Comparison of ENCODE assay signal across 21 mouse cellular contexts in genomic region chr5:124919798-124920197, GRCm38 (mm10). TPM values are rescaled to one million over a fixed set of nuclear protein-coding genes. Genes with fewer than 3 reads are reported as not detected.
DNase-seq lines count a peak whose midpoint lies in the region; ATAC-seq lines count a peak whose summit lies in the region.
"Had no signal": no experiment of that assay in that cellular context is flagged by ENCODE, and none has a peak within 500 bp of the region (broad histone marks: within the 10 kb centered on the region; RNA-seq: fewer than 3 reads in every experiment).

No protein-coding gene starts in this region.

- peaks cover 27% of the 10 kb centered on the region for H3K4me1 ChIP-seq in heart, embryonic 13.5 days
- peaks cover 19% of the 10 kb centered on the region for H3K4me1 ChIP-seq in heart, embryonic 15.5 days (replicated peaks)
- H3K4me1 ChIP-seq in limb, embryonic 10.5 days, result peaks cover 7% of the 10 kb centered on the region; the same call in 1 of the 2 replicates
- H3K4me1 ChIP-seq: liver, embryonic 15.5 days had no signal

- H3K9me3 ChIP-seq in heart, embryonic 13.5 days, result no peaks in the 10 kb centered on the region
- no peaks in the 10 kb centered on the region for H3K9me3 ChIP-seq in heart, embryonic 15.5 days (replicated peaks)
- H3K9me3 ChIP-seq in limb, embryonic 10.5 days (replicated peaks), result no peaks in the 10 kb centered on the region
- H3K9me3 ChIP-seq: liver, embryonic 15.5 days; neural tube, embryonic 13.5 days had no signal

- no peak overlapping the region for H3K4me2 ChIP-seq in heart, embryonic 13.5 days
- H3K4me2 ChIP-seq in heart, embryonic 15.5 days, result no peak overlapping the region
- H3K4me2 ChIP-seq: liver, embryonic 15.5 days; midbrain, embryonic 13.5 days; neural tube, embryonic 13.5 days had no signal

- H3K27me3 ChIP-seq in heart, embryonic 13.5 days (replicated peaks), result peaks cover 17% of the 10 kb centered on the region
- H3K27me3 ChIP-seq in heart, embryonic 15.5 days, result no peaks in the 10 kb centered on the region; the same call in 1 of the 2 replicates
- no peaks in the 10 kb centered on the region for H3K27me3 ChIP-seq in limb, embryonic 10.5 days (ENCODE audit: low read depth, poor library complexity, severe bottlenecking)
- H3K27me3 ChIP-seq: liver, embryonic 15.5 days; midbrain, embryonic 13.5 days; neural tube, embryonic 13.5 days had no signal

- no peak overlapping the region for H3K27ac ChIP-seq in heart, embryonic 13.5 days (replicated peaks)
- H3K27ac ChIP-seq in heart, embryonic 15.5 days, result 0 out of 2 replicates have a peak overlapping the region, but pooled peaks have one; percentile 25
- no peak overlapping the region for H3K27ac ChIP-seq in limb, embryonic 10.5 days
- H3K27ac ChIP-seq: embryonic facial prominence, embryonic 10.5 days; hindbrain, embryonic 10.5 days; kidney, postnatal 0 days; liver, embryonic 15.5 days; midbrain, embryonic 13.5 days; neural tube, embryonic 13.5 days had no signal

- 53% methylated on average over 3 of the region's 3 CpGs for WGBS in heart, embryonic 13.5 days
- WGBS in heart, embryonic 15.5 days, result 43% methylated on average over 3 of the region's 3 CpGs
- 86% methylated on average over 3 of the region's 3 CpGs for WGBS in limb, embryonic 10.5 days

- no peak overlapping the region for H3K4me3 ChIP-seq in heart, embryonic 13.5 days
- H3K4me3 ChIP-seq in heart, embryonic 15.5 days, result no peak overlapping the region
- no peak overlapping the region for H3K4me3 ChIP-seq in limb, embryonic 10.5 days
- H3K4me3 ChIP-seq: embryonic facial prominence, embryonic 10.5 days; hindbrain, embryonic 10.5 days; liver, embryonic 15.5 days; midbrain, embryonic 13.5 days; neural tube, embryonic 13.5 days had no signal

- intact Hi-C loops in heart, postnatal 25 days (cut with DNase I), result no loop called here

- DNase-seq in heart, postnatal 25 days (ENCODE audit: low spot score), result no peak
- peak; percentile 66 for DNase-seq in adrenal gland, adult 8-10 months
- peak; percentile 43 for DNase-seq in skeletal muscle tissue, adult 2 months (ENCODE audit: low read depth, low spot score)
- no peak for DNase-seq in urinary bladder, postnatal 25 days (ENCODE audit: low spot score)
- no peak for DNase-seq in limb, embryonic 10.5 days (ENCODE audit: low spot score)
- DNase-seq in urinary bladder, postnatal 10 days (ENCODE audit: low spot score), result no peak
- DNase-seq: cerebellum, adult 11 months; gastrocnemius, postnatal 10 days; kidney, adult 18-20 months; lung, postnatal 10 days; spleen, adult 18-20 months; thymus, postnatal 4 days had no signal

- H3K9ac ChIP-seq in heart, embryonic 13.5 days, result 0 out of 2 replicates have a peak overlapping the region, but pooled peaks have one; percentile 10
- no peak overlapping the region for H3K9ac ChIP-seq in heart, embryonic 15.5 days
- H3K9ac ChIP-seq: liver, embryonic 15.5 days; midbrain, embryonic 13.5 days; neural tube, embryonic 13.5 days had no signal

- ATAC-seq in heart, embryonic 13.5 days (ENCODE audit: extremely low read depth, insufficient number of reproducible peaks, low FRiP score, low TSS enrichment), result no peak; the same call in 1 of the 2 replicates
- no peak; the same call in 1 of the 2 replicates for ATAC-seq in heart, embryonic 15.5 days (replicated peaks; ENCODE audit: insufficient number of reproducible peaks, insufficient read depth, low FRiP score, low read depth)
- ATAC-seq: CD4-positive, CD25-positive, alpha-beta regulatory T cell, adult 4 months; midbrain, embryonic 13.5 days had no signal

- H3K36me3 ChIP-seq in heart, embryonic 13.5 days, result no peaks in the 10 kb centered on the region
- H3K36me3 ChIP-seq in heart, embryonic 15.5 days, result no peaks in the 10 kb centered on the region
- no peaks in the 10 kb centered on the region for H3K36me3 ChIP-seq in limb, embryonic 10.5 days
- H3K36me3 ChIP-seq: embryonic facial prominence, embryonic 10.5 days; hindbrain, embryonic 10.5 days; liver, embryonic 15.5 days; midbrain, embryonic 13.5 days; neural tube, embryonic 13.5 days had no signal

RNA-seq across cellular contexts. Expression of gene Zfp664, which starts 57.3 kb away (rescaled TPM):
- 59.2 and 59.8 TPM in 2 replicates for polyA plus RNA-seq in heart, embryonic 13.5 days (2015; fragmentation: Nextera tagmentation; extraction: Ambion mirVana)
- total RNA-seq in heart, postnatal 25 days (2021), result 10 to 100 TPM; 39.2 to 46.1 TPM
- 10 to 100 TPM; 48.3 to 63.9 (median 55.9) TPM for total RNA-seq in adrenal gland, adult 8-10 months (2022)
- 52.2 and 62.3 TPM in 2 replicates for polyA plus RNA-seq in heart, embryonic 15.5 days (2015; fragmentation: Nextera tagmentation; extraction: Ambion mirVana)
- polyA plus RNA-seq in limb, embryonic 10.5 days (2016; fragmentation: Nextera tagmentation; extraction: Ambion mirVana), result 150 and 157 TPM in 2 replicates

RNA-seq across cellular contexts. Expression of gene Ccdc92, which starts 57.6 kb away (rescaled TPM):
- polyA plus RNA-seq in heart, embryonic 13.5 days (2015; fragmentation: Nextera tagmentation; extraction: Ambion mirVana), result 3.7 and 4.4 TPM in 2 replicates
- total RNA-seq in heart, postnatal 25 days (2021), result 1 to 10 TPM in 1 of 2 experiments, under 1 TPM in 1; 0.98 to 1.1 TPM
- total RNA-seq in adrenal gland, adult 8-10 months (2022), result 10 to 100 TPM in 3 of 4 experiments, 1 to 10 TPM in 1; 9.3 to 14.1 (median 11.8) TPM
- 2.8 and 5.0 TPM in 2 replicates for polyA plus RNA-seq in heart, embryonic 15.5 days (2015; fragmentation: Nextera tagmentation; extraction: Ambion mirVana)
- 6.1 and 8.1 TPM in 2 replicates for polyA plus RNA-seq in limb, embryonic 10.5 days (2016; fragmentation: Nextera tagmentation; extraction: Ambion mirVana)

Comparison
In these comparisons a context has a peak if more than half of its experiments do, and no peak if none do; other contexts are left out.
1. DNase-seq: peak in adrenal gland, adult 8-10 months (single experiment) and skeletal muscle tissue, adult 2 months (single experiment); none in heart, postnatal 25 days (single experiment), urinary bladder, postnatal 25 days (single experiment), limb, embryonic 10.5 days (single experiment) and urinary bladder, postnatal 10 days (single experiment).